Mouse (Mus musculus): Measurements from ENCODE around the gene Rhox3c. TPM values are rescaled to one million over a fixed set of nuclear protein-coding genes. Genes with fewer than 3 reads are reported as not detected.
"Not testable (repeated sequence)": the region's sequence is repeated elsewhere in the genome, so short reads cannot be mapped to it uniquely, and the experiment has no call there.

Gene Rhox3c
- polyA plus RNA-seq (2014; fragmentation: Nextera tagmentation; extraction: Ambion mirVana), result not detected in 2 replicates

- not testable (repeated sequence) for H3K4me2 ChIP-seq (ENCODE audit: low read length); H3K27me3 ChIP-seq (replicated peaks; ENCODE audit: control insufficient read depth, insufficient read depth, low read length); H3K36me3 ChIP-seq (ENCODE audit: control insufficient read depth, insufficient read depth, low read length); H3K9me3 ChIP-seq (ENCODE audit: control insufficient read depth, low read length); ATAC-seq (replicated peaks; ENCODE audit: low FRiP score, low TSS enrichment, low read depth); H3K4me3 ChIP-seq (ENCODE audit: low read depth, low read length); H3K27ac ChIP-seq (ENCODE audit: low read depth); H3K9ac ChIP-seq (ENCODE audit: low read length); H3K4me1 ChIP-seq (replicated peaks; ENCODE audit: control insufficient read depth, insufficient read depth, low read length); DNase-seq (ENCODE audit: low spot score)
- 84% methylated on average over 3 of the region's 4 CpGs for WGBS
Observed at GRCm38 (mm10) chrX:37458285-37458684, at the start of gene Rhox3c. Gene Rhox3c, plus strand, starts transcription at chrX:37458585.

GRCm38 (mm10) chrX:37411767-37412166 is 46.6 kb upstream of the Rhox3c start, which contains the start of gene Rhox2b:
Gene Rhox2b, plus strand, starts transcription at chrX:37412067.
- not testable (repeated sequence) for H3K4me1 ChIP-seq (replicated peaks; ENCODE audit: control insufficient read depth, insufficient read depth, low read length); H3K36me3 ChIP-seq (ENCODE audit: control insufficient read depth, insufficient read depth, low read length); H3K4me2 ChIP-seq (ENCODE audit: low read length); DNase-seq (ENCODE audit: low spot score); H3K27ac ChIP-seq (ENCODE audit: low read depth); H3K9ac ChIP-seq (ENCODE audit: low read length); H3K4me3 ChIP-seq (ENCODE audit: low read depth, low read length); ATAC-seq (replicated peaks; ENCODE audit: low FRiP score, low TSS enrichment, low read depth); H3K27me3 ChIP-seq (replicated peaks; ENCODE audit: control insufficient read depth, insufficient read depth, low read length); H3K9me3 ChIP-seq (ENCODE audit: control insufficient read depth, low read length)
- WGBS, result no CpG with 5 or more reads among the region's 9 CpGs

- not testable (repeated sequence) for H3K4me2 ChIP-seq (ENCODE audit: low read length); H3K9me3 ChIP-seq (ENCODE audit: control insufficient read depth, low read length); H3K4me1 ChIP-seq (replicated peaks; ENCODE audit: control insufficient read depth, insufficient read depth, low read length); H3K27me3 ChIP-seq (replicated peaks; ENCODE audit: control insufficient read depth, insufficient read depth, low read length); H3K9ac ChIP-seq (ENCODE audit: low read length); H3K4me3 ChIP-seq (ENCODE audit: low read depth, low read length); ATAC-seq (replicated peaks; ENCODE audit: low FRiP score, low TSS enrichment, low read depth); H3K27ac ChIP-seq (ENCODE audit: low read depth); H3K36me3 ChIP-seq (ENCODE audit: control insufficient read depth, insufficient read depth, low read length); DNase-seq (ENCODE audit: low spot score)
- 86% methylated on average over 14 of the region's 15 CpGs for WGBS
Observed at GRCm38 (mm10) chrX:37432194-37432593, 26.2 kb upstream of the Rhox3c start, which contains the start of gene Rhox4b. Gene Rhox4b, plus strand, starts transcription at chrX:37432494.

- not testable (repeated sequence) for H3K27ac ChIP-seq (ENCODE audit: low read depth); H3K9ac ChIP-seq (ENCODE audit: low read length); H3K4me2 ChIP-seq (ENCODE audit: low read length); ATAC-seq (replicated peaks; ENCODE audit: low FRiP score, low TSS enrichment, low read depth); H3K36me3 ChIP-seq (ENCODE audit: control insufficient read depth, insufficient read depth, low read length); H3K27me3 ChIP-seq (replicated peaks; ENCODE audit: control insufficient read depth, insufficient read depth, low read length); H3K4me3 ChIP-seq (ENCODE audit: low read depth, low read length); H3K9me3 ChIP-seq (ENCODE audit: control insufficient read depth, low read length); H3K4me1 ChIP-seq (replicated peaks; ENCODE audit: control insufficient read depth, insufficient read depth, low read length); DNase-seq (ENCODE audit: low spot score)
- 95% methylated on average over 5 of the region's 10 CpGs for WGBS
Observed at GRCm38 (mm10) chrX:37453380-37453779, 5.0 kb upstream of the Rhox3c start, which contains the start of gene Rhox2c. Gene Rhox2c, plus strand, starts transcription at chrX:37453680.

- not testable (repeated sequence) for DNase-seq (ENCODE audit: low spot score); H3K9ac ChIP-seq (ENCODE audit: low read length); H3K36me3 ChIP-seq (ENCODE audit: control insufficient read depth, insufficient read depth, low read length); H3K4me2 ChIP-seq (ENCODE audit: low read length); H3K4me3 ChIP-seq (ENCODE audit: low read depth, low read length); H3K9me3 ChIP-seq (ENCODE audit: control insufficient read depth, low read length); H3K27me3 ChIP-seq (replicated peaks; ENCODE audit: control insufficient read depth, insufficient read depth, low read length); H3K27ac ChIP-seq (ENCODE audit: low read depth); H3K4me1 ChIP-seq (replicated peaks; ENCODE audit: control insufficient read depth, insufficient read depth, low read length); ATAC-seq (replicated peaks; ENCODE audit: low FRiP score, low TSS enrichment, low read depth)
- WGBS, result 92% methylated on average over 14 of the region's 14 CpGs
Observed at GRCm38 (mm10) chrX:37480037-37480436, 21.7 kb downstream of the Rhox3c start, which contains the start of gene Rhox4c. Gene Rhox4c, plus strand, starts transcription at chrX:37480337.

GRCm38 (mm10) chrX:37514059-37514458 is 55.7 kb downstream of the Rhox3c start, which contains the start of gene Rhox4d:
Gene Rhox4d, plus strand, starts transcription at chrX:37514359.
- H3K27ac ChIP-seq (ENCODE audit: low read depth); H3K4me2 ChIP-seq (ENCODE audit: low read length); H3K9ac ChIP-seq (ENCODE audit: low read length); H3K9me3 ChIP-seq (ENCODE audit: control insufficient read depth, low read length); H3K4me1 ChIP-seq (replicated peaks; ENCODE audit: control insufficient read depth, insufficient read depth, low read length); H3K36me3 ChIP-seq (ENCODE audit: control insufficient read depth, insufficient read depth, low read length); H3K4me3 ChIP-seq (ENCODE audit: low read depth, low read length); DNase-seq (ENCODE audit: low spot score); ATAC-seq (replicated peaks; ENCODE audit: low FRiP score, low TSS enrichment, low read depth); H3K27me3 ChIP-seq (replicated peaks; ENCODE audit: control insufficient read depth, insufficient read depth, low read length): not testable (repeated sequence)
- WGBS, result 96% methylated on average over 15 of the region's 18 CpGs

Other genes starting within 250 kb of the Rhox3c start
- not detected in 2 replicates for gene Gm9, start 247.5 kb upstream of the Rhox3c start, polyA plus RNA-seq (2014; fragmentation: Nextera tagmentation; extraction: Ambion mirVana)
- not detected in 2 replicates for gene Rhox1, start 236.3 kb upstream of the Rhox3c start, polyA plus RNA-seq (2014; fragmentation: Nextera tagmentation; extraction: Ambion mirVana)
- gene Rhox2a, start 213.6 kb upstream of the Rhox3c start, polyA plus RNA-seq (2014; fragmentation: Nextera tagmentation; extraction: Ambion mirVana), result not detected in 2 replicates
- not detected in 2 replicates for gene Rhox3a, start 208.7 kb upstream of the Rhox3c start, polyA plus RNA-seq (2014; fragmentation: Nextera tagmentation; extraction: Ambion mirVana)
- not detected in 2 replicates for gene Rhox4a, start 193.2 kb upstream of the Rhox3c start, polyA plus RNA-seq (2014; fragmentation: Nextera tagmentation; extraction: Ambion mirVana)
- gene Rhox3a2, start 78.6 kb upstream of the Rhox3c start, polyA plus RNA-seq (2014; fragmentation: Nextera tagmentation; extraction: Ambion mirVana), result not detected in 2 replicates
- gene Rhox4a2, start 67.7 kb upstream of the Rhox3c start, polyA plus RNA-seq (2014; fragmentation: Nextera tagmentation; extraction: Ambion mirVana), result not detected in 2 replicates
- gene Rhox2b, start 46.5 kb upstream of the Rhox3c start, polyA plus RNA-seq (2014; fragmentation: Nextera tagmentation; extraction: Ambion mirVana), result not detected in 2 replicates
- not detected in 2 replicates for gene Rhox4b, start 26.1 kb upstream of the Rhox3c start, polyA plus RNA-seq (2014; fragmentation: Nextera tagmentation; extraction: Ambion mirVana)
- gene Rhox2c, start 4.9 kb upstream of the Rhox3c start, polyA plus RNA-seq (2014; fragmentation: Nextera tagmentation; extraction: Ambion mirVana), result not detected in 2 replicates
- not detected in 2 replicates for gene Rhox4c, start 21.8 kb downstream of the Rhox3c start, polyA plus RNA-seq (2014; fragmentation: Nextera tagmentation; extraction: Ambion mirVana)
- gene Rhox2d, start 34.8 kb downstream of the Rhox3c start, polyA plus RNA-seq (2014; fragmentation: Nextera tagmentation; extraction: Ambion mirVana), result not detected in 2 replicates
- gene Rhox4d, start 55.8 kb downstream of the Rhox3c start, polyA plus RNA-seq (2014; fragmentation: Nextera tagmentation; extraction: Ambion mirVana), result 0.13 TPM in 1 of 2 replicates, not detected in the other
- not detected in 2 replicates for gene Rhox2e, start 71.9 kb downstream of the Rhox3c start, polyA plus RNA-seq (2014; fragmentation: Nextera tagmentation; extraction: Ambion mirVana)
- not detected in 2 replicates for gene Rhox3e, start 83.4 kb downstream of the Rhox3c start, polyA plus RNA-seq (2014; fragmentation: Nextera tagmentation; extraction: Ambion mirVana)
- gene Rhox4e, start 98.8 kb downstream of the Rhox3c start, polyA plus RNA-seq (2014; fragmentation: Nextera tagmentation; extraction: Ambion mirVana), result not detected in 2 replicates
- 0.23 TPM in 1 of 2 replicates, not detected in the other for gene Rhox2f, start 112.8 kb downstream of the Rhox3c start, polyA plus RNA-seq (2014; fragmentation: Nextera tagmentation; extraction: Ambion mirVana)
- not detected in 2 replicates for gene Rhox3f, start 122.4 kb downstream of the Rhox3c start, polyA plus RNA-seq (2014; fragmentation: Nextera tagmentation; extraction: Ambion mirVana)
- gene Rhox4f, start 149.1 kb downstream of the Rhox3c start, polyA plus RNA-seq (2014; fragmentation: Nextera tagmentation; extraction: Ambion mirVana), result not detected in 2 replicates
- gene Rhox3g, start 170.0 kb downstream of the Rhox3c start, polyA plus RNA-seq (2014; fragmentation: Nextera tagmentation; extraction: Ambion mirVana), result not detected in 2 replicates
- gene Rhox2g, start 184.9 kb downstream of the Rhox3c start, polyA plus RNA-seq (2014; fragmentation: Nextera tagmentation; extraction: Ambion mirVana), result not detected in 2 replicates
- gene Rhox4g, start 192.7 kb downstream of the Rhox3c start, polyA plus RNA-seq (2014; fragmentation: Nextera tagmentation; extraction: Ambion mirVana), result not detected in 2 replicates
- gene Rhox3h, start 210.2 kb downstream of the Rhox3c start, polyA plus RNA-seq (2014; fragmentation: Nextera tagmentation; extraction: Ambion mirVana), result not detected in 2 replicates
- not detected in 2 replicates for gene Rhox2h, start 214.7 kb downstream of the Rhox3c start, polyA plus RNA-seq (2014; fragmentation: Nextera tagmentation; extraction: Ambion mirVana)

All from intestine, embryonic 14.5 days (tissue).